Mouse (Mus musculus): ENCODE measurements at regions not wholly inside any gene's neighbourhood (a gene's known extent, or its start where the extent isn't known, plus 50 kb on each side); places are given as distances from the start of the nearest gene placed in this dataset.

DNA sequence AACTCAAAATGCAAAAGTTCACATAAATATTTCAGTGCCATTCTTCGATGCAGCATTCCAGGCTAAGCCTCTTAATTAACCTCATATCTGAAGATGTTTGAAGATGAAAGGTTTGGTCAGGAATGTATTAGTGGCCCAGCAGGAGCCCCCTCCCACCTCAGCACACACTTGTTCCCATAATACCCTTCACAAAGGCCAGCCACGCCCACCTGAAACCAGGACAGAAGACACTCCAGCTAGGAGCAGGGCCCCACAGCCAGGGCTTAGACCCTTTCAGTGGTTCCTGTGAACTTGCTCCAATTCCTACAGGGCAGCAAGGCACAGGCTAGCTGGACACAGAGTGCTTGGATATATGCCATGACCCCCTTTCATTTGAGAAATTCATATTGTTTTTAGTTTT lies 74.6 kb upstream of the Pcsk6 start:
- Histone ChIP-seq H3K36me3 (ENCODE audit: control insufficient read depth, insufficient read depth, low read length) (no peaks in the 10 kb centered on the region), H3K27me3 (ENCODE audit: control insufficient read depth, insufficient read depth, low read length) (no peaks in the 10 kb centered on the region), H3K4me1 (ENCODE audit: control insufficient read depth, insufficient read depth, low read length) (no peaks in the 10 kb centered on the region; the same call in 1 of the 2 replicates), H3K9me3 (ENCODE audit: control insufficient read depth, low read length) (no peaks in the 10 kb centered on the region), H3K9ac (ENCODE audit: low read length) (no peak overlapping the region), H3K4me3 (ENCODE audit: low read depth, low read length) (no peak overlapping the region), H3K27ac (replicated peaks; ENCODE audit: low read depth, low read length) (no peak overlapping the region), H3K4me2 (ENCODE audit: low read depth, severe bottlenecking) (no peak overlapping the region)
- no peak for DNase-seq (ENCODE audit: low spot score)
- WGBS: 44% methylated on average over 2 of the region's 2 CpGs
- no peak for ATAC-seq (ENCODE audit: insufficient number of reproducible peaks, low FRiP score, low TSS enrichment, low read depth)

DNA sequence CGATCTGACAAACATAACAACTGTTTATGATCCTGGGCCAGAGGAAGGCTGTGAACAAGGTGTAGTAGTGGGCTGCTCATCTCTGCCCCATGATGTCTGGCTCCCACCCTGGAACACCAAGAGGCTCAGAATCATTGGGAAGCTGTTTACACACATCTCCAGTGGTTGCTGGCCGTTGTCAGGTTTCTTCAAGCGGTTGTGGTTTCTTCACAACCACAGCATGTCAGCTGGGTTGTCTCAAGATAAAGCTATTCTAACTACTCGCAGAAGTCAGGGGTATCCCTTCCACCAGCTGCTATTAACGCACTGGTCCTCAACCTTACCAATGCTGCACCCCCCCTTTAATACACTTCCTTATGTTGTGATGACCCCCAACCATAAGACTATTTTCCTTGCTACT lies 73.7 kb upstream of the Pcsk6 start:
- WGBS: 95% methylated on average over 5 of the region's 5 CpGs
- DNase-seq (ENCODE audit: low spot score) (no peak), ATAC-seq (ENCODE audit: insufficient number of reproducible peaks, low FRiP score, low TSS enrichment, low read depth) (no peak)
- Histone ChIP-seq H3K36me3 (ENCODE audit: control insufficient read depth, insufficient read depth, low read length) (no peaks in the 10 kb centered on the region), H3K27ac (replicated peaks; ENCODE audit: low read depth, low read length) (no peak overlapping the region), H3K4me1 (ENCODE audit: control insufficient read depth, insufficient read depth, low read length) (no peaks in the 10 kb centered on the region; the same call in 1 of the 2 replicates), H3K9ac (ENCODE audit: low read length) (no peak overlapping the region), H3K4me2 (ENCODE audit: low read depth, severe bottlenecking) (no peak overlapping the region), H3K27me3 (ENCODE audit: control insufficient read depth, insufficient read depth, low read length) (no peaks in the 10 kb centered on the region), H3K9me3 (ENCODE audit: control insufficient read depth, low read length) (no peaks in the 10 kb centered on the region), H3K4me3 (ENCODE audit: low read depth, low read length) (no peak overlapping the region)

DNA sequence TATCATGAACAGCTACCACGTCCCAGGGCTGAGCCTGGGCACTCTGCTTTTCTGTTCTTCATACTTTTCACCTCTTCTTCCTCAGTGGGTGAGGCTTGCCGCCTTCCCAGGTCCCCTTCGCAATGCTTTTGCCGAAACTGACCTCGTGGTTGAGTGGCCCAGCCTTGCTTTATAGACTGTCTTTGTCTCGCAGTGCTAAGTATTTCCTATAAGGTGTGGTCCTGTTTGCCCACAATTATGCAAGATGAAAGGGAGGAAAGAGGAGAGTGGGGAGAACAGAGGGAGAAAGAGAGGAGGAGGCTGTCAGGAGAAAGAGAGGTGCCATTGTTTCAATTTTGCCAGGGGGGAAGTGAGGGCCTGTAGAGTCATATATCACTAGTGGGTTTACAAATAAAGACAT lies 71.3 kb upstream of the Pcsk6 start:
- no peak for DNase-seq (ENCODE audit: low spot score)
- Histone ChIP-seq H3K9me3 (ENCODE audit: control insufficient read depth, low read length) (no peaks in the 10 kb centered on the region; the same call in 1 of the 2 replicates), H3K4me1 (ENCODE audit: control insufficient read depth, insufficient read depth, low read length) (no peaks in the 10 kb centered on the region; the same call in 1 of the 2 replicates), H3K4me2 (ENCODE audit: low read depth, severe bottlenecking) (no peak overlapping the region), H3K27ac (replicated peaks; ENCODE audit: low read depth, low read length) (no peak overlapping the region), H3K27me3 (ENCODE audit: control insufficient read depth, insufficient read depth, low read length) (no peaks in the 10 kb centered on the region), H3K9ac (ENCODE audit: low read length) (no peak overlapping the region), H3K4me3 (ENCODE audit: low read depth, low read length) (no peak overlapping the region), H3K36me3 (ENCODE audit: control insufficient read depth, insufficient read depth, low read length) (no peaks in the 10 kb centered on the region)
- no peak for ATAC-seq (ENCODE audit: insufficient number of reproducible peaks, low FRiP score, low TSS enrichment, low read depth)
- 76% methylated on average over 6 of the region's 6 CpGs for WGBS

DNA sequence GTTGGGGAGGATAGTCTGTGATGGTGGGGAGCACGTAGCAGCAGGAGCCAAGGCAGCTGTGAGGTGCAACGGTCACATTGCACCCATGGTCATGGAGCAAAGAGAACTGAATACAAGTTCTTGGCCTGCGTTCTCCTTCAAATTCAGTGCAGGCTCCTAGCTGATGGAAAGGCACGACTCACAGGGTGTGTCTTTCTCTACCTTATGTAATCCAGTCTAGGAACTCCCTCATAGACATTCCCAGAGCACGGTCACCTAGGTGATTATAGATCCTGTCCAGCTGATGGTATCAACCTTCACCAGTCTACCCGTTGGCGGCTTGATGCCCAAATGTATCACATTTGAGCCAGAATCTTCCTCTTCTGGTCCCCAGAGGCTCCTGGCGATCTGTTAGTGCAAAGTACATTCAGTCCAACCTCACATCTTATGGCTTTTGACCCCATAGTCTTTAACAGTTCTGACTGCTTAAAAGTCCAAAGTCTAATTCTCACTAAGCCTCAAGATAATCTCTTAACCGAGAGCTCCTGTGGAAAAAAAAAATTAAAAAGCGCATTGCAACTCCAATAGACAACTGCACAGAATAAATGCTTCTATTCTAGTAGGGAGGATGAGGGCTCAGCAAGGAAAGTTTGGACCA lies 69.2 kb upstream of the Pcsk6 start:
- ATAC-seq (ENCODE audit: insufficient number of reproducible peaks, low FRiP score, low TSS enrichment, low read depth) (no peak), DNase-seq (ENCODE audit: low spot score) (no peak)
- H3K9ac ChIP-seq (ENCODE audit: low read length): no peak overlapping the region
- WGBS: 90% methylated on average over 10 of the region's 10 CpGs
- no peaks in the 10 kb centered on the region for H3K36me3 ChIP-seq (ENCODE audit: control insufficient read depth, insufficient read depth, low read length)
- no peak overlapping the region for H3K4me2 ChIP-seq (ENCODE audit: low read depth, severe bottlenecking)
- no peaks in the 10 kb centered on the region; the same call in 1 of the 2 replicates for H3K4me1 ChIP-seq (ENCODE audit: control insufficient read depth, insufficient read depth, low read length)
- no peaks in the 10 kb centered on the region for H3K27me3 ChIP-seq (ENCODE audit: control insufficient read depth, insufficient read depth, low read length)
- H3K9me3 ChIP-seq (ENCODE audit: control insufficient read depth, low read length): no peaks in the 10 kb centered on the region; the same call in 1 of the 2 replicates
- no peak overlapping the region for H3K4me3 ChIP-seq (ENCODE audit: low read depth, low read length)
- H3K27ac ChIP-seq (replicated peaks; ENCODE audit: low read depth, low read length): no peak overlapping the region

DNA sequence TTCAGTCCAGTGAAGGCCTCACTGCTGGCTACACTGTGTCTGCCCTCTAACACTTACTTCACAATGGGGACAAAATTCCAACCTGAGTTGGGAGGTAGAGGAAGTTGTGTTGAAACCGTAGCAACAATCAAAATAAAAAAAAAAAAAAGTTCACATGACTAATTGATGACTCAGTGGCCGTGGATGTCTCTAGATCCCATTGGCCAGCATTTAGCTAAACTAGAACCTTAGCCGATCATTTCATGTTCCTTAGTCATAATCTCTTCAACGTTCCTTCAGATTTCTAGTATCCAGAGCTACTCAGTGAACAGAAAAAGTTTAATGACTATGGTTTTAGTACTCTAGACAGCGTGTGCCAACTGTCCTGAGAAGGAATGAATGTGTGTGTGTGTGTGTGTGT lies 59.2 kb upstream of the Pcsk6 start:
- no peak overlapping the region for H3K27ac ChIP-seq (replicated peaks; ENCODE audit: low read depth, low read length)
- no peaks in the 10 kb centered on the region for H3K9me3 ChIP-seq (ENCODE audit: control insufficient read depth, low read length)
- H3K4me1 ChIP-seq (ENCODE audit: control insufficient read depth, insufficient read depth, low read length): peaks cover 8% of the 10 kb centered on the region
- H3K4me2 ChIP-seq (ENCODE audit: low read depth, severe bottlenecking): no peak overlapping the region
- H3K9ac ChIP-seq (ENCODE audit: low read length): no peak overlapping the region
- no peaks in the 10 kb centered on the region for H3K27me3 ChIP-seq (ENCODE audit: control insufficient read depth, insufficient read depth, low read length)
- H3K36me3 ChIP-seq (ENCODE audit: control insufficient read depth, insufficient read depth, low read length): no peaks in the 10 kb centered on the region
- 92% methylated on average over 5 of the region's 5 CpGs for whole genome bisulfite sequencing
- no peak overlapping the region for H3K4me3 ChIP-seq (ENCODE audit: low read depth, low read length)
- DNase-seq (ENCODE audit: low spot score) (no peak), ATAC-seq (ENCODE audit: insufficient number of reproducible peaks, low FRiP score, low TSS enrichment, low read depth) (no peak)

DNA sequence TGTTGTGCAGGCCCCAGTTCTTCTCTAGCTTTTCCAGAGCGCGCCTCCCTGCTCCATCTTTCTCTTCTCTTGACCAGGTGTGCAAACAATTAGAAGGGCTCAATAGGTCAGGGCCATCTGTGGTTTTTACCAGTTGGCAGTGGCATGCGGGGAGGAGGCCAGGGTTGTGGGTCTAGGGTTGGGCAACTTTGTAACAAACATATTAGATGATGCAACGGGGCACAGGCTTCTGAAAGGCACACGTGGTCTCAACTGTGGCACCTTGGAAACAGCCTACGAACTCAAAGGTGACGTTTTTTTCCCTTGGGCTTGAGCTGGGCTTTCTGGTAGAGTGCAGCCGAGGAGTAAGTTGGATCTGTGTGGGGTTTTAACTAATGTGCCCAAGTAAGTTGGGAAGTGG lies 58.7 kb upstream of the Pcsk6 start:
- Histone ChIP-seq H3K4me3 (ENCODE audit: low read depth, low read length) (no peak overlapping the region), H3K27me3 (ENCODE audit: control insufficient read depth, insufficient read depth, low read length) (no peaks in the 10 kb centered on the region), H3K4me2 (ENCODE audit: low read depth, severe bottlenecking) (no peak overlapping the region), H3K9me3 (ENCODE audit: control insufficient read depth, low read length) (no peaks in the 10 kb centered on the region), H3K4me1 (ENCODE audit: control insufficient read depth, insufficient read depth, low read length) (peaks cover 8% of the 10 kb centered on the region), H3K9ac (ENCODE audit: low read length) (no peak overlapping the region), H3K27ac (replicated peaks; ENCODE audit: low read depth, low read length) (no peak overlapping the region), H3K36me3 (ENCODE audit: control insufficient read depth, insufficient read depth, low read length) (no peaks in the 10 kb centered on the region)
- WGBS: 85% methylated on average over 8 of the region's 8 CpGs
- DNase-seq (ENCODE audit: low spot score) (no peak), ATAC-seq (ENCODE audit: insufficient number of reproducible peaks, low FRiP score, low TSS enrichment, low read depth) (no peak)

DNA sequence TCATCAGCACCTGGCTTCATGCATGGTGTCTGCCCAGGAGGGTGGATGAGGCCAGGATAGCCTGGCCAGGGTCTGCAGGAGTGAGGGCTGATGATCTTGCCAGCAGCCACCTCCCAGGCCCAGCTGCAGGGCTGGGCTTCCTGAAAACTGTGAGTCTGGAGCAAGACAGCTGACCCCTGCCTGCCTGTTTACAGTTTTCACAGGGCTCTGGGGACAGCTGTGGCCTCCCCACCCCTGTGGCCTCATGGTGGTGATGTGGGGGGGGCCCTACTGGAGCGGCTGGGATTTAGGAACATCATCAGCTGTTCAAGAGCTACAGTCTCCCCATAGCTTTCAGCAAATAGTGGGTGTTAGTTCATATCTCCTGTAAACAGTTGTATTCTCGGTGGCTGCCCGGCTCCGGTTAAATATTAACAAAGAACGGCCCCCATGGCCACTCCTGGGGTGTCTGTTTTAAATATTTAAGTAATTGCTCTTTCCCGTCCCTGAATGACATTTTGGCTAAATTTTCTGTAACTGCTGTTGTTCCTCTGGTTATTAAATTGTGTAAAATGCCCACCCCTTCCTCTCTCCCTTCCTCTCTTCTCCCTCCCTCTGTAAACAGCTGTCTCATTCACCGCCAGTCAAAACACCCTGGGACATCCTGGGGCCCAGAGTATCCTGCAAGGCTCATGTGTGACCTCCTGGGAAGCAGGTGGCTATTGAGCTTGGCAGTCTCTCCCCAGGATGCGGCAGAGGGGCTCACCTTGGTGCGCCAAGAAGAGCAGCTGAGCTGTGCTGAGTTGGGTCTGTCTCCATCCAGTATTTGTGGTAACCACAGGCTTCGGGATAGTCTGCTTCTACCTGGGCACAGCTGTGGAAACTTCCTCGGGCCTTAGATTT lies 57.9 kb upstream of the Pcsk6 start:
- no peaks in the 10 kb centered on the region for H3K9me3 ChIP-seq (ENCODE audit: control insufficient read depth, low read length)
- no peak overlapping the region for H3K4me3 ChIP-seq (ENCODE audit: low read depth, low read length)
- DNase-seq (ENCODE audit: low spot score) (peak; percentile 43), ATAC-seq (ENCODE audit: insufficient number of reproducible peaks, low FRiP score, low TSS enrichment, low read depth) (peak; percentile 54)
- no peaks in the 10 kb centered on the region for H3K36me3 ChIP-seq (ENCODE audit: control insufficient read depth, insufficient read depth, low read length)
- H3K4me1 ChIP-seq (ENCODE audit: control insufficient read depth, insufficient read depth, low read length): peaks cover 8% of the 10 kb centered on the region
- 60% methylated on average over 11 of the region's 11 CpGs for WGBS
- H3K27ac ChIP-seq (replicated peaks; ENCODE audit: low read depth, low read length): no peak overlapping the region
- no peaks in the 10 kb centered on the region for H3K27me3 ChIP-seq (ENCODE audit: control insufficient read depth, insufficient read depth, low read length)
- no peak overlapping the region for H3K9ac ChIP-seq (ENCODE audit: low read length)
- no peak overlapping the region for H3K4me2 ChIP-seq (ENCODE audit: low read depth, severe bottlenecking)
